Mouse (Mus musculus): ENCODE results near the gene Prkag2. TPM values are rescaled to one million over a fixed set of nuclear protein-coding genes. Genes with fewer than 3 reads are reported as not detected.

Gene Prkag2
- polyA plus RNA-seq, 1 experiment from 2014 or later: 41.2 TPM

- ATAC-seq (replicated peaks; ENCODE audit: insufficient number of reproducible peaks, low FRiP score, low TSS enrichment, low read depth) (no peak), DNase-seq (ENCODE audit: low spot score) (no peak)
- H3K4me3 ChIP-seq (ENCODE audit: low read depth, low read length): no peak overlapping the region
- WGBS: 84% methylated on average over 4 of the region's 4 CpGs
- no peak overlapping the region for H3K9ac ChIP-seq (replicated peaks; ENCODE audit: low read length)
- no peak overlapping the region for H3K27ac ChIP-seq (replicated peaks; ENCODE audit: low read depth, low read length)
- H3K27me3 ChIP-seq (ENCODE audit: control insufficient read depth, insufficient read depth, low read length): no peaks in the 10 kb centered on the region
- no peaks in the 10 kb centered on the region for H3K9me3 ChIP-seq (replicated peaks; ENCODE audit: control insufficient read depth, low read length)
- no peaks in the 10 kb centered on the region for H3K36me3 ChIP-seq (replicated peaks; ENCODE audit: control insufficient read depth, insufficient read depth, low read depth, low read length)
- no peaks in the 10 kb centered on the region for H3K4me1 ChIP-seq (ENCODE audit: control insufficient read depth, insufficient read depth, low read length)
- no peak overlapping the region for H3K4me2 ChIP-seq (ENCODE audit: low read depth, low read length)
Measured at GRCm38 (mm10) chr5:24874111-24874510, 226.3 kb downstream of the Prkag2 start.

GRCm38 (mm10) chr5:24873221-24873620 lies 227.2 kb downstream of the Prkag2 start:
- H3K9me3 ChIP-seq (replicated peaks; ENCODE audit: control insufficient read depth, low read length): no peaks in the 10 kb centered on the region
- H3K4me1 ChIP-seq (ENCODE audit: control insufficient read depth, insufficient read depth, low read length): no peaks in the 10 kb centered on the region
- no peak overlapping the region for H3K4me2 ChIP-seq (ENCODE audit: low read depth, low read length)
- ATAC-seq (replicated peaks; ENCODE audit: insufficient number of reproducible peaks, low FRiP score, low TSS enrichment, low read depth) (no peak), DNase-seq (ENCODE audit: low spot score) (no peak)
- 79% methylated on average over 6 of the region's 6 CpGs for WGBS
- H3K27me3 ChIP-seq (ENCODE audit: control insufficient read depth, insufficient read depth, low read length): no peaks in the 10 kb centered on the region
- no peak overlapping the region for H3K4me3 ChIP-seq (ENCODE audit: low read depth, low read length)
- no peak overlapping the region for H3K27ac ChIP-seq (replicated peaks; ENCODE audit: low read depth, low read length)
- H3K36me3 ChIP-seq (replicated peaks; ENCODE audit: control insufficient read depth, insufficient read depth, low read depth, low read length): no peaks in the 10 kb centered on the region; the same call in 1 of the 2 replicates
- no peak overlapping the region for H3K9ac ChIP-seq (replicated peaks; ENCODE audit: low read length)

GRCm38 (mm10) chr5:24871276-24871675 lies 229.2 kb downstream of the Prkag2 start:
- 88% methylated on average over 12 of the region's 12 CpGs for WGBS
- peaks cover 3% of the 10 kb centered on the region; the same call in 1 of the 2 replicates for H3K36me3 ChIP-seq (replicated peaks; ENCODE audit: control insufficient read depth, insufficient read depth, low read depth, low read length)
- ATAC-seq (replicated peaks; ENCODE audit: insufficient number of reproducible peaks, low FRiP score, low TSS enrichment, low read depth): no peak

GRCm38 (mm10) chr5:24869796-24870289 lies 230.6 kb downstream of the Prkag2 start:
- 74% methylated on average over 11 of the region's 11 CpGs for WGBS
- H3K36me3 ChIP-seq (replicated peaks; ENCODE audit: control insufficient read depth, insufficient read depth, low read depth, low read length): peaks cover 3% of the 10 kb centered on the region; the same call in 1 of the 2 replicates
- no peak overlapping the region for H3K4me3 ChIP-seq (ENCODE audit: low read depth, low read length)
- H3K4me1 ChIP-seq (ENCODE audit: control insufficient read depth, insufficient read depth, low read length): no peaks in the 10 kb centered on the region
- H3K9me3 ChIP-seq (replicated peaks; ENCODE audit: control insufficient read depth, low read length): no peaks in the 10 kb centered on the region
- H3K27me3 ChIP-seq (ENCODE audit: control insufficient read depth, insufficient read depth, low read length): no peaks in the 10 kb centered on the region
- no peak overlapping the region for H3K9ac ChIP-seq (replicated peaks; ENCODE audit: low read length)
- no peak overlapping the region for H3K4me2 ChIP-seq (ENCODE audit: low read depth, low read length)
- DNase-seq (ENCODE audit: low spot score) (no peak), ATAC-seq (replicated peaks; ENCODE audit: insufficient number of reproducible peaks, low FRiP score, low TSS enrichment, low read depth) (no peak)
- H3K27ac ChIP-seq (replicated peaks; ENCODE audit: low read depth, low read length): no peak overlapping the region

More at GRCm38 (mm10) chr5:24871276-24871675, 229.2 kb downstream of the Prkag2 start:
- H3K4me3 ChIP-seq (ENCODE audit: low read depth, low read length): no peak overlapping the region
- no peak overlapping the region for H3K27ac ChIP-seq (replicated peaks; ENCODE audit: low read depth, low read length)
- H3K4me2 ChIP-seq (ENCODE audit: low read depth, low read length): no peak overlapping the region
- H3K27me3 ChIP-seq (ENCODE audit: control insufficient read depth, insufficient read depth, low read length): no peaks in the 10 kb centered on the region
- no peaks in the 10 kb centered on the region for H3K9me3 ChIP-seq (replicated peaks; ENCODE audit: control insufficient read depth, low read length)
- H3K4me1 ChIP-seq (ENCODE audit: control insufficient read depth, insufficient read depth, low read length): no peaks in the 10 kb centered on the region
- no peak for DNase-seq (ENCODE audit: low spot score)
- no peak overlapping the region for H3K9ac ChIP-seq (replicated peaks; ENCODE audit: low read length)

GRCm38 (mm10) chr5:24863804-24864203 lies 236.6 kb downstream of the Prkag2 start:
- no peak overlapping the region for H3K27ac ChIP-seq (replicated peaks; ENCODE audit: low read depth, low read length)
- H3K36me3 ChIP-seq (replicated peaks; ENCODE audit: control insufficient read depth, insufficient read depth, low read depth, low read length): peaks cover 3% of the 10 kb centered on the region; the same call in 1 of the 2 replicates
- no peak overlapping the region for H3K4me3 ChIP-seq (ENCODE audit: low read depth, low read length)
- no peaks in the 10 kb centered on the region for H3K4me1 ChIP-seq (ENCODE audit: control insufficient read depth, insufficient read depth, low read length)
- DNase-seq (ENCODE audit: low spot score) (no peak), ATAC-seq (replicated peaks; ENCODE audit: insufficient number of reproducible peaks, low FRiP score, low TSS enrichment, low read depth) (no peak)
- WGBS: 87% methylated on average over 12 of the region's 12 CpGs
- H3K9ac ChIP-seq (replicated peaks; ENCODE audit: low read length): no peak overlapping the region
- H3K27me3 ChIP-seq (ENCODE audit: control insufficient read depth, insufficient read depth, low read length): no peaks in the 10 kb centered on the region
- H3K4me2 ChIP-seq (ENCODE audit: low read depth, low read length): no peak overlapping the region
- H3K9me3 ChIP-seq (replicated peaks; ENCODE audit: control insufficient read depth, low read length): no peaks in the 10 kb centered on the region

GRCm38 (mm10) chr5:24861449-24861930 lies 239.0 kb downstream of the Prkag2 start:
- DNase-seq (ENCODE audit: low spot score): no peak
- Histone ChIP-seq H3K4me2 (ENCODE audit: low read depth, low read length) (no peak overlapping the region), H3K4me1 (ENCODE audit: control insufficient read depth, insufficient read depth, low read length) (no peaks in the 10 kb centered on the region), H3K27me3 (ENCODE audit: control insufficient read depth, insufficient read depth, low read length) (no peaks in the 10 kb centered on the region), H3K36me3 (replicated peaks; ENCODE audit: control insufficient read depth, insufficient read depth, low read depth, low read length) (peaks cover 3% of the 10 kb centered on the region; the same call in 1 of the 2 replicates), H3K27ac (replicated peaks; ENCODE audit: low read depth, low read length) (no peak overlapping the region), H3K4me3 (ENCODE audit: low read depth, low read length) (no peak overlapping the region), H3K9ac (replicated peaks; ENCODE audit: low read length) (no peak overlapping the region), H3K9me3 (replicated peaks; ENCODE audit: control insufficient read depth, low read length) (no peaks in the 10 kb centered on the region)
- ATAC-seq (replicated peaks; ENCODE audit: insufficient number of reproducible peaks, low FRiP score, low TSS enrichment, low read depth): no peak
- WGBS: 88% methylated on average over 9 of the region's 9 CpGs

- no peak for ATAC-seq (replicated peaks; ENCODE audit: insufficient number of reproducible peaks, low FRiP score, low TSS enrichment, low read depth)
- no peak for DNase-seq (ENCODE audit: low spot score)
- Histone ChIP-seq H3K4me2 (ENCODE audit: low read depth, low read length) (no peak overlapping the region), H3K9ac (replicated peaks; ENCODE audit: low read length) (no peak overlapping the region), H3K4me3 (ENCODE audit: low read depth, low read length) (no peak overlapping the region), H3K27me3 (ENCODE audit: control insufficient read depth, insufficient read depth, low read length) (no peaks in the 10 kb centered on the region), H3K36me3 (replicated peaks; ENCODE audit: control insufficient read depth, insufficient read depth, low read depth, low read length) (no peaks in the 10 kb centered on the region), H3K4me1 (ENCODE audit: control insufficient read depth, insufficient read depth, low read length) (no peaks in the 10 kb centered on the region), H3K9me3 (replicated peaks; ENCODE audit: control insufficient read depth, low read length) (no peaks in the 10 kb centered on the region), H3K27ac (replicated peaks; ENCODE audit: low read depth, low read length) (no peak overlapping the region)
- WGBS: 86% methylated on average over 13 of the region's 13 CpGs
Measured at GRCm38 (mm10) chr5:24860635-24861448, 239.6 kb downstream of the Prkag2 start.

Data from embryonic facial prominence, embryonic 11.5 days (tissue).